Mouse (Mus musculus) right cerebral cortex, postnatal 14 days (tissue): ENCODE results near the gene Fbrsl1.
A peak's percentile ranks its signal among the peaks of the same experiment; 100 is the strongest.

ENCODE experiments used
- DNase-seq: peaks from one replicate; pipeline ENCODE4 v3.0.0; 2022

Fbrsl1 gene

DNA sequence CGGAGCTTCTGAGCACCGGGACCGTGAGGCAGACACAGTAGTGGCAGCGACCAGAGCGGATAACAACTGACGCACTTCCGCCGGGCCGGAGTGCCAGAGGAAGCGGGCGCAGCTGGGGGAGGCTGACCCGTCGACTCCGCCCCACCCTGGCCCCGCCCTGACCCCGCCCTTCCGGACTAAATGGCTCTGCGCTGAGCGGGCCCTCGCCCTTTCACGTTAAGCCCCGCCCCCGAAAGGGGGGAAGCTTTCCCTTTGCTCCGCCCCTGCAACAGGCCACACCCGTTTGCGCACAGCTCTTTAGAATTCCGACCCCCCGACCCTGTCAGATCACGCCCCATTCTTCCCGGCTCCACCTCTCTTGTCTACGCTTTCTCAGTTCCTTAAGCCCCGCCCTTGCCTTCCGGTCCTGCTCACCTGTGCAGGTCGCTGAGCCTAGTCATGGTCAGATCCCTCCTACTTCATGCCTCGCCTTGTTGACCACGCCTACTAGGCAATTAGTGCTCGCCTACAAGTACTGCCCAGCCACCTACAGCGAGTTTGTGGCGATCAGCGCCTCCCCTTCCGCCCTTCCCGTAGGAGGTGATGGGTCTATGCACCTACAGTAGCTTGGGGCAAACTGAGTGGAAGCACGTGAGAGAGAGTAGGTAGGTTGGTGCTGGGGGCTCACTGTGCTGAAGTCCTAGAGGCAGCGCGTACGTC, at the start of gene Fbrsl1:
TSS of gene Fbrsl1 (minus strand) at position 68 of the 699 bp plus-strand sequence.
- peak; percentile 87 for DNase-seq

DNA sequence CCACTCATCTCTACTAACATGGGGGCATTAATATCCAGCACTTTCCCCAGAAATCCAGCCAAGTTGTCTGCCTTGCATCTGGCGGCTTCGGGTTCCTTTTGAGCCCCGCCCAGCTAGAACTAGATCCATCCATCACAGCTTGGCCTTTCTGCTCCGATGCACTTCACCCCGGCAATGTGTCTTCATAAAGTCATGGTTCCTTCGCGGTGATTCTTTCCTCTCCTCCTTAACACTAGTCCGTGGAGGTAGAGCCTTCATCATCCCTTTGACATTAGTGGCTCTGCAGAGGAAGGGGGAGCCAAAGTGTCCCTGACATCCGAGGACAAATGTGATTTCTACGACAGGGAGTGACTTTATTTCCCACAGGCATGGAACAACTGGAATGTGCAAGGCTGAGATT, 49.8 kb upstream of the Fbrsl1 start:
- no peak for DNase-seq

DNA sequence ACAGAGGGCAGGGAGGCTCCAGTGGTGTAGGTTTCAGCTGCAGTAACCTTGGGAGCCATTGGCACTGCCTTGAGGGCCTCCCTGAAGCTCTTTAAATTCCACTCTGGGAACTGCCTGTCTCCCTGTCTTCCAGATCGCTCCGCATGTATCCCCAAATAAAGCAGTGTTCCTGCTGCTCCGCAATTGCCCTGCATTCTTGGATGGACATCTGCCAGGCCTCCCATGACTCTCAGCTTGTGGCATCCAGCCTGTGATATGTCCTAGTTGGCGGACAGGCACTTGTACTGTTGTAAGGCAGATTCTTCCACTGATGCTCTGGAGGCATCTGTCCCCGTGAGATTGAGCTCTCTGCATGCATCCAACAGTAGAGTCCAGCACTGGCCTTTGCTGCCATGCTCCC, 49.3 kb upstream of the Fbrsl1 start:
- DNase-seq, result no peak

DNA sequence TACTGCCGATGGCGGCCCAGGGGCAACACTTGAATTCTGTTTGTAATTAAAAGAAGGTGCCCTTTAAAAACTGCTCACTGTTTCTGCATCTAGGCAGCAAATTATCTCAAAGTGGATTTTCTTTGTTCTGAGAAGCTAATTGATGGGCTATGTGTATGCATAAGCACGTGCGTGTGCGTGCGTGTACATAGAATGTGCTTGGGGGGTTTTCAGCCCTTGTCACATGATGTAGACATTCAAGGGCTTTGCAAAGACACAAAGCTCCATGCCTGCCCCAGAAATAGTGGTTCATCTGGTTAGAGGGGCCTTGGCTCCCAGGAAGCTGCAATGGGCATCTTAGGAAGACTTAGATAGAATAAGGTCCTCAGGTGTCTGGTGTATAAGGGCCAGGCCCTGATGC, 46.7 kb upstream of the Fbrsl1 start:
- no peak for DNase-seq

DNA sequence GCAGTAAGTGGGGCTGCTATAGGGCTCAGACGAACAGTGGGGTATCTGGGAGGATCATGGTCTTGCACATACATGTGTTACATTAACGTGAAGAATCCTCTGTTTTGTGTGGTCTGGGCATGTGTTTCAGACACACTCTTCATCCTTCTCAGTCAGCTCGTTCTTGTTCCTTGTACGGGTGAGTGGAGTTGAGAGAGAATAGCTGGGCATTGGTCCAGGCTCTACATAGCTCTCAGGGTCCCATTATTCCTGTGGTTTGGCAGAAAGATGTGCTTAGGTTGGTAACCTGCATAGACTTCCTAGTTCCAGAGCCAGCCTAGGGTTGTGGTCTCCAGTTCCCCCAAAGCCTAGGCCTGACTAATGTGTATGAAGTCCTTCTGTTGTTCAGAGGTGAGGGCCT, 46.1 kb upstream of the Fbrsl1 start:
- no peak for DNase-seq

DNA sequence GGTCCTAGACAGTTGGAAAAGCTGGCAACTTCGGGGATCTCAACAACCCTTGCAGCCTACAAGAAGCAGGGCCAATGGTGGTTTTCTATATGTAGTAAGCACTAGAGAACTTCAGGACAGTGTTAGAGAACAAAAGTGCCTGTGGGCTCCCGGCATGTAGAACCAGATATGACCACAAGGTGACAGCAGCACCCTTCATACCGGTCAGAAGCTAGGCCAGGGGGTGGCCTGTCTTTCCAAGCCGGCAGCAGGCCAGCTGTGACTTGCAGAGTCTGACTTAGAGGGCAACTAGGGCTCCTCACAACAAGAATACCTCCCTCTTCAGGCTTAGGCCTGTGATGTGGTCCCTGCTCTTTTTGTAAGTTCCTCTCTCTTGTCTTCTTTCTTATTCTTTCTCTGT, 45.5 kb upstream of the Fbrsl1 start:
- peak; percentile 75 for DNase-seq

DNA sequence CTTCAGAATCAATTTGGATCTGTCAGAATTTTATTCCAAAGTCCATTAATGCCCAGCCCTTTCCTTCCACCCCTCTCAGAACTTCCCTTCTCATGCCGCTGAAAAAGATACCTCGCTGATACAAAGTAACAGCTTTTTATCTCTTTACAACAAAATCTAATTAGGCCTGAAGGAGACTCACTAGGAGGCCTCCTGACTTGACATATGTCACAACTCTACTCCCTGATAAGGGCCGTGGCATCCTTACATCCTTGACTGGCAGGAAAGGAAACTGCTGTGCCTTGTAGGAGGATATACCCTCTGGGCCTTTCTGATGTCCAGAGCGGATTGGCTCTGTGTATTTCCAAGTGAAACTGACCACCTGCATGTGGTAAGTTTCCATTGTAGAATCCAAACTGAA, 41.3 kb upstream of the Fbrsl1 start:
- no peak for DNase-seq

DNA sequence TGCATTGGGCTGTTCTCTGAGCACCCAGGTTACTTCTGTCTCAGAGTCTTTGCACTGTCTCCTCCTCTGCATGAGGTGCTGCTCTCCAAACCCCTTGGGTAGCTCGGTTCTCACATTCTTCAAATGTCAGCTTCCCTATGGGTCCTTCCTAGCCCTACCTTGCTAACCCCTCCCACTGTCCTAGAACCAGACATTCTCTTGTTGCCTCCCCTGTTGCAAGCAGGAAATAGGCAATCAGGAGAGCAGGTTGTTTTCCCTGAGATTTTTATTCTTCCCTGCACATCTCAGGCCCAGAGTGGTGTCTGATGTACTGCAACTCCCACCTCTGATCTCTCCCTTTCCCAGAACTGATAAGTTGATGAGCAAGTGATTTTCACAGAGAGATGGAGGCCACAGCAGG, 39.6 kb upstream of the Fbrsl1 start:
- no peak for DNase-seq

DNA sequence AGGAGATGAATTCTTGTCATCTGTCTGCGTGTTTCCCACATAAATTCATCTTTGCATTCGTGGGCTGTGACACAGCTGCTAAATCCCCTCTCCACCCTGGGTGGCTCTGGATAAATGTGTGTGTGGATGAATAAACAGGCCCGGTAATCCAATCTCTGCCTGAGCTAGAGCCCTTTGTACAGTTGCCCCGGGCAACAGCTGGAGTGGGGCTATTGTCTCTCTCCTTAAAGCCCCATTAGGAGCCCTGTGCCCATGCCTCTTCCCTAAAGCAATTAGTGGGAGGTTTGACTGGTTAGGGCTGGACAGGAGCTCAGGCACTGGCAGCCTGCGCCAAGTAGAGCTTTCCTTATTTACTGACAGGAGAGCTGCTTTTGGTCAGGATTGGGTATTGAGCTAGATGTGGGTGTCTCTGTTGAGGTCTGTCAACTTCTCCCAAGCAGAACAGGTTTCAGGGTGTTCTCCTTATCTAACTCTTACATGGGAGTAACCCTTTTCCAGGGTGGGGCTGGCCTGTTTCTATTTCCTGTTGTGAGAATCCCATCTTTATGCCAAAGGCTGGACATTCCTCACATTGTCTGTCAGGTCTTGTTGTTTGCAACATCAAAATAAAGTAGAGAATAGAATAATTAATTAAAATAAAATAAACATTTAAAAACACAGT, 38.5 kb upstream of the Fbrsl1 start:
- DNase-seq, result no peak

DNA sequence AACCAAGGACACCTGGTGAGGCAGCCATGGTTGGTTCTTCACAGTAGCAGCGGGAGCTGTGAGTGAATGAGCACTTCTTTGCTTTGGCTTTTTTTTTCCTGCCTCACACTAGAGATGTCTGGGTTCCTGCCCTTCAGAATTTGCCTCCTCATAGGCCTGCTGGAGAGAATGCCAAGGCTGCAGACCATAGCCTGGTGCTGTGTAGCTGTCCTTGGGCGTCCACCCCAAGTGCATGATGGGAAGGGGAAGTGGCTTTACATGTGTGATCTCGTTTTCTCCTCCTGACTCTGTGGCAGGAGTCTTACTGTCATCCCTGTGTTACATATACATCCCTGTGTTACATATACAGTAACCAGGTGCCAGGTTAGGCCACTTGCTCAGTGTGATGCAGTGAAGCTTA, 36.4 kb upstream of the Fbrsl1 start:
- no peak for DNase-seq

DNA sequence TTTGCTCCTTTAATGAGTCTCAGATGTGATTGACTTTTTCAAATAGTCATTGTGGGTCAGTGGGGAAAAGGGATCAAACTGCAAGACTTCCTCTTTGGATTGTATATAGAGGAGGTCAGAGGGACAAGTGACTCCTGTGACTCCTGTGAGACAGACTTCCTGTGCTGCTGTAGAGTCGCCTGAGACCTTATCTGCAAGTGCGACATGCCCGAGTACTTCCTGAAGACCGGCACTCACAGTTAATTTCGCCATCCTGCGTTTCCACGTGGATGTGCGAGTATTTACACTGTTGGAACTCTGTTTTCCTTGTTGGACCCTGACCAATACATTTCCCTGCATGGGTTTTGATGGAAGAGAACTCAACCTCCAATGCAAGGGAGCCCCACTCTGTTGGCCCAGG, 30.9 kb upstream of the Fbrsl1 start:
- DNase-seq, result no peak

DNA sequence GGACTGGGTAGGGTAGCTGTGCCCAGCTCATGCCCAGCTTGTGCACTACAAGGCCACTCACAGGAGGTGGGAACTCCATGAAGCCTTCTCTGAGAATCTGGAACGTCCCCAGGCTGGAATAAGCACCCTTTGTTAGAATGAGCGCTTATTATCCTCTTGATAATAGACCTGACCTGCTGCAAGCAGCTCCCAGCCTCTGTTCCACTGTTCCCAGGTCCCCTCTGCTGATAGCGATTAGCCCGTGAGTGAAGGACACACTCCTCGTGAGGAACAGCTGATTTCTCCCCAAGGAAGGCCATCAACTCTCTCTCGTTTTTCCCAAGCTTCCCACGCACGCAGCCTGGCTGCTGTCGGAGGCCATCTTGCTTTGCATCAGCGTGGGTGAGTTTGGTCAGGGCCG, 25.9 kb upstream of the Fbrsl1 start:
- DNase-seq, result no peak

DNA sequence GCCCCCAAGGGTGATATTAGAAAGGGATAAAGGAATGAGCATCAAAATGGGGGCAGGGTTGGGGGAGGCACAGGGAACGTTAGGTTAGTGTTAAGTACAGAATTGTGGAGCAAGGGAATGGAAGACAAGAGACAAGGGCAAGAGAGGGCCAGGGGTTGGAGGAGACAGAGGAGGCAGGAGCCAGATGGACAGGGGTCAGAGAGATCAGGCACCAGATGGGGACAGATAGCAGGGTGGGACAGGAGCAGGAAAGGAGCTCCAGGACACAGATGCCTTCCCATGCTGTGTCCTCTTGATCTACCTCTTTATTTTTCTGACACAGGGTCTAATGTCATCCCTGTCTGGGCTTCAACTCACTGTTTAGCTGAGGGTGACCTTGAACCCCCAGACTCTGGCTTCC, 24.5 kb upstream of the Fbrsl1 start:
- DNase-seq, result no peak

DNA sequence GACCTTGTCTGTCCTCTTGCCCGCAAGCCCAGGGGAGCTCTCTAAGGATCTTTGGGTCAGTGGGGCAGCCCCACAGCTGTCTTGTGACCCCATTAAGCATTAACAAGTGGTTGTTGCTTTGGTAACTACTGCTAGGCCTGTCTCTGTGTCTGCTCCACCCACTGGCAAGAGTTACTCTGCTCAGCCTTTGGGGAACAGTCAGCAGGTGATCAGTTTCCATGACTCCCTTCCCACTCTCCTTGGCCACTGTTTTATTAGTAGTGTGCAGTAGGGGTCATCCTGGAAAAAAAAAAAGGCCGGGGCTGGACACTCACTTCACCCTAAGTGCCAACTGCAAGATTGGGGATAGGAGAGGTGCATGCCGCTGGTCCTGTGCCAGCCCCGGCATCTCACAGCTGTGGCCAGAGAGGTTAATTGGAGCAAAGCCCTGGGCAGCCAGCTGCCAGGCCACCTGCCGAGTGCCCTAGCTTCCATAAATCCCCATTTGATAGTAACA, 23.7 kb upstream of the Fbrsl1 start:
- DNase-seq, result no peak

DNA sequence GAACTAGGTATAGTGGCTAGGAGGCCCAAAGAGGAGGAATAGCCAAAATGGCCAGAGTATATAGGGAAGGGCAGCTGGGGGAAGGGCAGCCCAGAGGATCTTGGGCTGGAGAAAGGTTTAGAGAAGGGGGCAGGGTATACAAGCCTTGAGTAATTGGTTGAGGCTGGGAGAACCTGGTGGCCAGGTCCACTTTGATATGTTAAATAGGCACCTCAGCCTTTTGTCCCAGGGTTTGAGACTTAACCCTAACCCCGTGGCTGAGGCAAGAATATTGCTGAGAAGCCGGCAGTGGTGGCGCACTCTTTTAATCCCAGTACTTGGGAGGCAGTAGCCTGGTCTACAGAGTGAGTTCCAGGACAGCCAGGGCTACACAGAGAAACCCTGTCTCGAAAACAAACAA, 23.0 kb upstream of the Fbrsl1 start:
- DNase-seq, result no peak

DNA sequence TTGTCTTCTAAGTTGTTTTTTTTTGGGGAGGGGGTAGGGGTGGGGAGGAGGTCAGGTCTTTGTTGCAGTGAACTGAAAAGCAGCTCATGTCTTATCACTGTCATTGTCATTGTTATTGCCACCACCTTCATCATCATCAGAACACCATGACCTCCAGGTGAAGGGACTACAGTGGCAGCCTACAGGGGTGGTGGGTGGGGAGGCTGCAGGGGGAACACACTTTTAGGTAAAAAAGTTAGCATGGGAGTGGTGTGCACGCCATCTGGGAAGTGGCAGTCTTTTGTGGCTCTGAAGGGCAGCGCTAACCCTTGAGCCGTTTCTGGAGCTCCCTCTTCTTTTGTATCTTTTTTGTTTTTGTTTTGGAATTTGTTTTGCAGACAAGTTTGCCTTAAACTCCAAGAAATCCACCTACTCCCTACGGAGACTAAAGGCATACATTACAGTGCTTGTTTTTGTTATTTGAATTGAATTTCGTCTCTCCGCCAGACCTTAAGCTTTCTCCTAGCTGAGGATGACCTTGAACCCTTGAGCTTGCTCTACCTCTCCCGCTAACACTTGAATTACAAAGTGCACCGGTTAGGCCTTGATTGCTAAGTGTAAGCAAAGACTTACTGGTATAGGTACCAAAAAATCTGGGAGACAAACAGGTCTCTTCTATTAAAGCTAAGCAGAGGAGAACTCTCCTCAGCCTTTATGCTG, 21.1 kb upstream of the Fbrsl1 start:
- no peak for DNase-seq

DNA sequence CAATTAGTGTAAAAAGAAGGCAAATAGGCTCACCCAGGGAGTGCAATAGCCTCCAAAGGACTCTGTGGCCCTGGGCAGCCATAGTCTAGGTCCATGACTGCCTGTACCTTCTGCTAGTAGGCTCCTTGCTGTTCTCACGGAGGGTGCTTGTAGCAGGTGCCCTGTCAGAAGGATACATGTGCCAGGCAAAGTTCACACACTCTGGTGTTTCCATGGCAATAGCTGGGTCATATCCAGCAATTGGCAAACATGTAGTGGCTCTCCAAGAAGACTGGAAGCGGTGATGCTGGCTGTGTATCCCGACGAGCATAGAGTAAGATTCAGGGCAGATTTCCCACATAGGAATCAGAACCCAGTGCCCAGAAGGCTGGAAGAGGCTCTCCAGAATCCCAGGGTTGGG, 20.0 kb upstream of the Fbrsl1 start:
- no peak for DNase-seq

DNA sequence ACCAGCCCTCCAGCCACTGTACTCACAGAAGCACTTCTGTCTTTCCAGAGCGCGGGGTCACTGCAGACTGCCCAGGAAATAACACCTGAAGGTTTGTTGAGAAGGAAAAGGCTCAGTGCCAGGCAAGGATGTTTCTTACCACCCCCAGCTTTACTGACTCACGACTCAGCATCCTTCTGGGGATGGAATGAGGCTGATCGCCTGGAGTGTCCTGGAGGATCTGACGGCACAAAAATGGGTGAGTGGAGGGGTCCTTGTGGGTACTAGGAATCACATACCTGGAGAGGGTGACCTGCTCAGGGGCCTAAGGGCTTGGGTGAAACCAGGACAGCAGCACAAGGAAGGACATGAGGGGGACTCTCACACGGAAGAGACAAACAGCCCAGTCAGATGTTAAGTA, 19.4 kb upstream of the Fbrsl1 start:
- no peak for DNase-seq

DNA sequence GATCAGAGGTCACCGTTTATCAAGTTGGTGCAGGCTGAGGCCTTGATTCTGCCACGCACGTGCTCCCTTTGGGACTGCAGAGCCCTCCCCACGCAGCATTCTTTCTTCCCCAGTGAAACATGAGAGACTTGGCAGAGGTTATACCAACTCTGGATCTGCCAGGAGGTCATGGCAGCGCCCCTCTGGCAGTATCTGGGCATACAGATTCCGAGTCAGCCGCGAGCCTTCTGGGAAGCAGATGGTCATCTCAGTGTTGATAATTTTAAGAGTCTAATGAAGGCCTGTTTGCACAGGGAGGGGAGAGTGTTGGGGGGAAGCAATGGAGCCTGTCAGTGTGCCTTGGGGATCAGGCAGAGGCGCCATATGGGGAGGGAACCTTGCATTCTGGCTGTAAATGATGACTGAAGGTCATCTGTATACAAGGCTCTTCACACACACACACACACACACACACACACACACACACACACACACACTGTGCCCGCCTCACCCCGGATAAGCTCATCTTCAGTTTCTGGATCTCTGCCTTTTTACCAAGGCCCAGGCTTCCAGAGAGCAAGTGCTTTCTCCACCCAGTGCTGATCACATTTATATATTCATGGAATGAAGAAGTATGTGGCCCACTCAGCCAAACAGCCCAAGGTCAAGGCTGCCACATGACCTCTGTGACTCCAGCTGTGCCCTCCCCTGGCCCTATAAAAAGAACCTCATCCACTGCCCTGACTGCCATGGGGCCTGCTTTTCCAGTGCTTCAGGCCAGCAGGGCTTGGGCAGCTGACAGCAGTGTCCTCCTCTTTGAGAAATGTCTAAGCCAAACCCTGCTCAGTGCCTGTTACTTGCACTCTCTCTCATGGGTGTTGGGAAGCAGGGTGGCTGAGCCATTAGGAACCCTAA, 18.5 kb upstream of the Fbrsl1 start:
- DNase-seq, result no peak

DNA sequence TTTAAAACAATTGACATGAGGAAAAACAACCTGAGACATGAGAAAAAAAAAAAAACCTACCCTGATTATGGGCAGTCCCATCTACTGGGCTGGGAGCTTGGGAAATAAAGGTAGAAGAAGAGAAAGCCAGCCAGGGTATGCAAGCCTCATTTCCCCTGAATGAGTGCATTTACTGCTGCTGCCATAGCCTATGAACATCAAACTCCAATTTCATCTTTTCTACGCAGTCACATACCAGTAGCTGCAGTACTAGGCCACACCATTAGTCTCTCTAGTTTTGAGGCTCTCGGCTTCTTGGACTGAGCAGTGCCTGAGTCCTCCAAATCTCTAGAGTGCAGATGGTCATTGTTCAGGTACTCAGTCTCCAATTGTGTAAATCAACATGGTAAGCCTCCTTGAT, 14.3 kb upstream of the Fbrsl1 start:
- no peak for DNase-seq

DNA sequence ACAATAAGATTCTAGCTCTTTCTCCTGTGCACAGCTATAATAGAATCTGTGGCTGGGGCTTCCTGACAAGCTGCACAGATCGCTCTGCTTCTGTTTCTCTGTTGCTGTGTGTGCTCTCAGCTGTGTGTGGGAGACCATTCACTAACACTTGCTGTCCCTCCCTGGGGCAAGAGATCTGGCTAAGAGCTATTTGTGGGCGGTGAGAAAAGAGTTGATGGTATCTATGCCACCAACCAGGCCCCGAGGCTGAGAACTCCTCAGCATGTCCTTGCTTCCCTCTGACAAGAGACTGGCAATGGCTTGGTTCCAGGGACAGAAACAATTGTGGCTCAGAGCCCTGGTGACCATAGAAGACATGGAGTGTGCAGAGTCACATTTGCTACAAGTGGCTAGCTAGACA, 10.6 kb upstream of the Fbrsl1 start:
- DNase-seq, result peak; percentile 29

DNA sequence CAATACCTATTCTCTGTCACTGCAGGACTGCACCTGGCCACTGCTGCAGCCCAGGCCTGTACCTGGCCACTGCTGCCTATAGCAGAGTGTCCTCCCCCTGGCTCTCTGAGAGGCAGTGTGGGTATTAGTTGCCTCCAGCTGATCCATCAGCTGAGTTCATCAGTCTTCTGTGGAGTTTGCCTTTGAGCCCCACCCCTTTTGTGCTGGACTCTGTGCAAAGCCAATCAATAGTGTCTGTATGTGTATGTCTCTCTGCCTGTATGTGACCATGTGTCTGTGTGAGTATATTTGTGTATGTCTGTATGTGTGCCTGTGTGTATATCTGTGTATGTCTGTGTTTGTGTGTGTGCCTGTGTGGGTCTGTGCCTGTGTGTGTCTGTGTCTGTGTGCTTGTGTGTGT, 7.0 kb upstream of the Fbrsl1 start:
- DNase-seq, result no peak

DNA sequence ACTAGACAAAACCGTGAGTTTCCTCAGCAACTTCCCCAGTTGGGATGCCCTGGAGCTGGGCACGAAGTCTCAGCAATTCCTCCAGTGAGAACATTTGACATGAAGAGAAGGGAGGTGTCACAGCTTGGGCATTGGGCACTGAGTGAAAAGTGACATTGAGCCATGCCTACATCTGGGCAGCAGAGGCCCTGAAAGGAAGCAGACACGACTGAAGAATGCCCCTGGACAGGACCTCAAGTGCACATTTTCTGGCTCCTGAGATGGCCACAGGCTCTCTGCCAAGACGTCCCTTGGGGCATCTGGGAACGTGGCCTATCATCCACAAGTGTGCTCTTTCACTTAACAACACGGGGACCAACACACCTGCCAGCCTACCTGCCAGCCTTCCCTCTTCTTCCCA, 991 bp upstream of the Fbrsl1 start:
- no peak for DNase-seq
